Mouse (Mus musculus): ENCODE data around the gene Hyal2.
A peak's percentile ranks its signal among the peaks of the same experiment; 100 is the strongest.

The Hyal2 gene

GRCm38 (mm10) chr9:107567702-107568319 lies at the start of gene Hyal2:
TSS of gene Hyal2 (plus strand) at chr9:107567945.
- DNase-seq (ENCODE audit: low spot score): no peak

GRCm38 (mm10) chr9:107520331-107520730 lies 47.4 kb upstream of the Hyal2 start:
- DNase-seq (ENCODE audit: low spot score): no peak

DNA sequence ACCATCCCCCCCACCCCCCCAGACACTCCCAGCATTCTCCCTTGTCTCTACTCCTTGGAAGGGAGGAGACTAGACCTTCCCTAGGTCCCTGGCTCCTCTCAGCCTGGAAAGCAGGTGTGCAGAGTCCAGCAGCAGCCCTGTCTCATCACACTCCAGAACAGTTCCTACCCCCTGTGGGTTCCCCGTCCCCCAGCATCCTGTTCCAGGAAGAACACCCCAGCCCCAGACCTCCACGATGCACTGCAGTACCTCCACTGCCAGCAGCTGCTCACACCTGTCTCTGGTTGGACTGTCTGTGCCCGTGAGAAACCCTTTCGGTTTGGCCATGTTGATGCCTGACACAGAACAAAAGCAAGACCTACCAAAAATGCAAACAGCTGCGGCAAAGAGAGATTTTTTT lies 46.6 kb upstream of the Hyal2 start:
- no peak for DNase-seq (ENCODE audit: low spot score)

DNA sequence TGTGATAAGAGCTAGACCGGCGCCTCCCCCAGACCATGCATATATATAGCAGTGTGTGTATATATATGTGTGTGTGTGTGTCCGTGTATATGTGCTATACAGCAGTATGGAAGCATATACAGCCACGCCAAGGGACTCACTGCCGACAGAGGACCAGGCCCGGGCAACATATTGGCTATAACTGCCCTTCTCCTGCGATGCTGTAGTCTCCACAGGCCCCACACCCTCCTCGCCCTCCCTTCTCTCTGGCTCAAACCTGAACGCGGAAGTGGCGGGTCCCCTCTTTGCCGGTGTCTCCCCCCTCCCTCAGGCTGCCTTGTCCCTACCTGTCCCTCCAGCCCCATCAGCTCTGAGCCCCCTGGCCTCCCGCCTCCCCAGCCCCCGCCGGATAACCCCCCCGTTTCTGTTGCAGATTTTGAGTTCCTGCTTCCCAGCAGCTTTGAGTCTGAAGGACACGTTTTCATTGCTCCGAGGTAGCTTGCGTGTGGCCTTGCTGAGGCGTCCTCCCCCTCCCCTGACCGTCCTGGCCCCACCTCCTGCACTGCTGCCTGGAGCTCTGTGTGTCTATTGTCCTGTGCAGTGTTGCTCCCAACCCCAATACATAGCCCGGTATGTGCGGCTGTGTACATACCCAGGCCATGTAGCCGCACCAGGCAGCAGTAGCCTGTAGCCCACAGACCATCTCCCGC lies 45.9 kb upstream of the Hyal2 start:
- DNase-seq (ENCODE audit: low spot score): no peak

GRCm38 (mm10) chr9:107522400-107522711 lies 45.4 kb upstream of the Hyal2 start:
- no peak for DNase-seq (ENCODE audit: low spot score)

DNA sequence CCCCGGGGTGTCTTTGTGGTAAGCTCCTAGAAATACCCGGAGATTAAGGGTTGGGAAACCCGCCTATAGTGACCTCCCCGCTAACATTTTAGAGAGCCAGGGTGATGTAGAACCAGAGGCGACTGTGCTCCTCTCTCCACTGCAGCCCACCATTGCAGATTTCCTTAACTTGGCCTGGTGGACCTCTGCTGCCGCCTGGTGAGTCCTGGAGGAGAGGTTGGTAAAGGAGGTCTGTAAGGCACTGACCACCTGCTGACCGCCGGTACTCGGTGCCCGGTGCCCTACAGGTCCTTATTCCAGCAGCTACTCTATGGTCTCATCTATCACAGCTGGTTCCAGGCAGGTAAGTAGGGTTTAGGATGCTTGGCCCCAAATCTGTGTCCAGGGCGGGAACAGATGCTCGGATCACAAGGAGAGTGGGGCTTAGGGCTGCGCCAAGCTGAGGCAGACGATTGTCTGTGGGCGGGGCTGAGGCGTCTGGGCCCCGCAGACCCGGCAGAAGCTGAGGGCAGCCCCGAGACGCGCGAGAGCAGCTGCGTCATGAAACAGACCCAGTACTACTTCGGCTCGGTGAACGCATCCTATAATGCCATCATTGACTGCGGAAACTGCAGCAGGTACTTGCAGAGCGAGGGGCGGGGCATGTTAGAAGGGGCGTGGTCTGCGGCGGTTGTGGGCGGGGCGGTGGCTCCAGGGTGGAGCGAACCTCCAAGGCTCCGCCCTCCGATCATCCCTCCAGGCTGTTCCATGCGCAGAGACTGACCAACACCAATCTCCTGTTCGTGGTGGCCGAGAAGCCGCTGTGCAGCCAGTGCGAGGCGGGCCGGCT lies 41.3 kb upstream of the Hyal2 start:
- DNase-seq (ENCODE audit: low spot score): peak; percentile 80

DNA sequence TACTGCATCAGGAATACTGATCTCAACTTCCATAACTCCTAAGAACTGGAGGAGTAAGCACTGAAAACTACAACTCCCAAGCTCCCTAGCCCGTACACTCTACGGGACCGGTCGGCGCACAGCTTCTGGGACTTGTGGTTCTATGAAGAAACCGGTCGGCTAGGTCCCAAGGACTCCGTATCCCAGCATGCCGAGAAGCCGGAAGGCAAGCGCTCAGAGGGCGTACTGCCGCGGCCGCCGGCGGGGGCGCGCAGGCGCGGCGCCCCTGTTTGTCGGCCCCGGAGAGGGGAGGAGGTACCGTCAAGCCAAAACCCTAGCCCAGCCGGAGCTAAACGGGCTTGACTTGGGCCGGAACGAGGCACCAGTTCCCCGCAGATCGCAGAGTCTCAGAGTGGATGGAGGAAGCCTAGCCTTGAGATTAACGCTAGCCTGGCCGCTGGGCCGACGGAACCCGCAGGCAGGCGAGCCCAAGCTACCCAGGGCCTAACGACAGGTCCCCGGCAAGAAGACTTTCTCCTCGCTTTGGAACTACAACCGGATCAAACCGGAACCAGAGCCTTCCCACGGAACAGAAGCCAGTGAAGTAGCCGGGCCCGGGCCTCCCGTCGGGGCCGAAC lies 33.8 kb upstream of the Hyal2 start, which contains the start of gene Tmem115:
Tmem115 (plus strand) TSS at position 155 of the 617 bp plus-strand sequence.
- peak; percentile 75 for DNase-seq (ENCODE audit: low spot score)

DNA sequence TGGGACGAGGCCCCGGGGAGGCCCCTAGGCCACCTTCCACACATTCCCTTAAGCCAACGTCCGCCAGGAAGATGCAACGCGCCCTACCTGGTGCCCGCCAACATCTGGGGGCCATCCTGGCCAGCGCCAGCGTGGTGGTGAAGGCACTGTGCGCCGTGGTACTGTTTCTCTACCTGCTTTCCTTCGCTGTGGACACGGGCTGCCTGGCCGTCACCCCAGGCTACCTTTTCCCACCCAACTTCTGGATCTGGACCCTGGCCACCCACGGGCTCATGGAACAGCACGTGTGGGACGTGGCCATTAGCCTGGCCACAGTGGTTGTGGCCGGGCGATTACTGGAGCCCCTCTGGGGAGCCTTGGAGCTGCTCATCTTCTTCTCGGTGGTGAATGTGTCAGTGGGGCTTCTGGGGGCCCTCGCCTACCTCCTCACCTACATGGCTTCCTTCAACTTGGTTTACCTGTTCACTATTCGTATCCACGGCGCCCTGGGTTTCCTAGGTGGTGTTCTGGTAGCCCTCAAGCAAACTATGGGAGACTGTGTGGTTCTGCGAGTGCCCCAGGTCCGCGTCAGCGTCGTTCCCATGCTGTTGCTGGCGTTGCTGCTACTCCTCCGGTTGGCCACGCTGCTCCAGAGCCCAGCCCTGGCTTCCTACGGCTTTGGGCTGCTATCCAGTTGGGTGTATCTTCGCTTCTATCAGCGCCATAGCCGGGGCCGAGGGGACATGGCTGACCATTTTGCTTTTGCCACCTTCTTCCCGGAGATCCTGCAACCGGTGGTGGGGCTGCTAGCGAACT lies 33.1 kb upstream of the Hyal2 start:
- peak; percentile 39 for DNase-seq (ENCODE audit: low spot score)

GRCm38 (mm10) chr9:107538231-107538630 lies 29.5 kb upstream of the Hyal2 start:
- DNase-seq (ENCODE audit: low spot score): no peak

- no peak for DNase-seq (ENCODE audit: low spot score)
Measured at GRCm38 (mm10) chr9:107538711-107539110, 29.0 kb upstream of the Hyal2 start.

DNA sequence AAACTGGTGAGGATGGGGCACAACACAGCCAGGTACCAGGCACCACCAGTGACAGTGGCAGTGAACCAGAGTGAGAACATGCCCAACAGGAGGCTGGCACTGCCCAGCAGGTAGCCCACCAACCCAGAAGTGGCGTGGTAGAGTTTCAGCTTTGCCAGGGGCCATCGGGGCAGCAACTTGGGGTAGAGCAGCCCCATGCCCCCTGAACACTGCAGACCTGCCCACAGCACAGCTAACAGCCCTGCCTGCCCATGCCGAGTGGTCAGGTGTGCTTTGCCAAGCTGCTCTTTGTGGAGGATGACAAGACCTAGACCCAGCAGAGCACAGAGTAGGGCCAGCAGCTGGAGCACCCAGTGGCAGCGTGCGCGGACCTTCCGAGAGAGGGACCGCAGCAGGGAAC lies 27.8 kb upstream of the Hyal2 start:
- no peak for DNase-seq (ENCODE audit: low spot score)

DNA sequence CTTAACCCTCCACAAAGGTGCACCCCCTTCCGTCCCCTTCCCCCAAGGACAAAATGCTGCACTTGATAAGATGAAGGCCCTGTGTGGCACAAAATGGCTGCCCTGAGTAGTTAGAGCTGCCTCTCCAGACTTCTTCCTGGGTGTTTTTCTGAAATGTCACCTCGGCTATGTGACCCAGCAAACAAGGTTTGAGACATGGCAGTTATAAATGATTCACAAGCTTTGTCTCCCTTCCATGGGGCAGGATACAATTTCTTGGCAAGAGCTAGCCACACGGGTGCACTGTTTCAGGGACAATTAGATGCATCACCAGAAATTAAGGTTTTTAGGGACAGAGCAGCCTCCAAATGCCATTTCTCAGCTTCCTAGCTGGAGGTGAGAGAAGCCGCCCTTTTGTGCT lies 27.3 kb upstream of the Hyal2 start:
- no peak for DNase-seq (ENCODE audit: low spot score)

DNA sequence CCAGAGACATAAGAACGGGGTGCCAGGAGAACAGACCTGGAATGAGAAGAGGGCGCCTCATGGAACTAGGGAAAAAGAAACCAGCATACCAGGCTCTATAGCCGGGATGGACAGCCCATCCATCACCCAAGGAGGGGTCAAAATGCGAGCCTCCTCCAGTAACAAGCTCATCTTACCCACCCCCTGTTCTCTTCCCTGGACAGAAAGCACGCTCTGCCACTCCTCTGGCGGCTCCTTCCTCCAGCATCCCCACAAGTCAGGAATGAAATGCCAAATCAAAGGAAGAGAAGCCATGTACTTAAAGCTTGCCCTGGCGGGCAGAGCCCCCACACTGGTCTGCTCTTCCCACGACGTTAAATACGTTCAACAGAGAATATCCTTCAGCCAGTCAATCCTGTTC lies 26.7 kb upstream of the Hyal2 start:
- DNase-seq (ENCODE audit: low spot score): no peak

- DNase-seq (ENCODE audit: low spot score): peak; percentile 90
Measured at GRCm38 (mm10) chr9:107541474-107542351, 26.0 kb upstream of the Hyal2 start, which contains the start of the genes Cyb561d2 and Nprl2. TSS of gene Cyb561d2 (minus strand) at chr9:107542193. TSS of gene Nprl2 (plus strand) at chr9:107542226.

GRCm38 (mm10) chr9:107542352-107542686 lies 25.4 kb upstream of the Hyal2 start:
- DNase-seq (ENCODE audit: low spot score): no peak

- DNase-seq (ENCODE audit: low spot score): no peak
Measured at GRCm38 (mm10) chr9:107542721-107543120, 25.0 kb upstream of the Hyal2 start.

- DNase-seq (ENCODE audit: low spot score): no peak
Measured at GRCm38 (mm10) chr9:107543299-107543698, 24.4 kb upstream of the Hyal2 start.

- no peak for DNase-seq (ENCODE audit: low spot score)
Measured at GRCm38 (mm10) chr9:107544196-107544700, 23.5 kb upstream of the Hyal2 start.

DNA sequence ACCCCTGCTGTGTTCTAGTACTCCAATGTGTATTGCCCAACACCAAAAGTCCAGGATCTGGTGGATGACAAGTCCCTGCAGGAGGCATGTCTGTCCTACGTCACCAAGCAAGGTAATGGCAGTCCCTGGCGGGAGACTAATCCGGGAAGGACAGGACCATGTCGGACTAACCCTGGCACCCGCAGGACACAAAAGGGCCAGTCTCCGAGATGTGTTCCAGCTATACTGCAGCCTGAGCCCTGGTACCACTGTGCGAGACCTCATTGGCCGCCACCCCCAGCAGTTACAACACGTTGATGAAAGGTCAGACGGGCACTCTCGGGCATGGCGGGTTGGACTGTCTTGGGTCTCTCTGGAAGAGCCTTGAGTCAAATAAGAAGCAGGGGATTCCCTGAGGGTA lies 23.0 kb upstream of the Hyal2 start:
- no peak for DNase-seq (ENCODE audit: low spot score)

DNA sequence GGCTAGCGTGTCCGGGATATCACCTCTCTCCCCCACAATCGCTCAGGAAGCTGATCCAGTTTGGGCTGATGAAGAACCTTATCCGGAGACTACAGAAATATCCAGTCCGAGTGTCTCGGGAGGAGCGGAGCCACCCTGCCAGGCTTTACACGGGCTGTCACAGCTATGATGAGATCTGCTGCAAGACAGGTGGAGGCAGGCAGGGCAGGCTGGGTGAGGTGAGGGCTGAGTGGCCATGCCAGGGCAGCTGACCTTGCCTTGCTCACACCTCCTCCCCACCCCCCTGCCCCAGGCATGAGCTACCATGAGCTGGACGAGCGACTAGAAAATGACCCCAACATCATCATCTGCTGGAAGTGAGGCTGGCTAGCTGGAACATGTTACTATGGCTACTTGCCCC lies 22.5 kb upstream of the Hyal2 start:
- DNase-seq (ENCODE audit: low spot score): no peak

- DNase-seq (ENCODE audit: low spot score): peak; percentile 75
Measured at GRCm38 (mm10) chr9:107545602-107546001, 22.1 kb upstream of the Hyal2 start.
